Mouse (Mus musculus) spleen, postnatal 4 days (tissue): ENCODE results near the gene Gad1.

Source experiments
- DNase-seq, 2 experiments: peaks; one replicate each; pipeline ENCODE4 v3.0.0; 2022; ENCODE audit warnings: low spot score in 2 of 2

Gad1 gene

GRCm38 (mm10) chr2:70552772-70553171 lies at the start of gene Gad1:
Gene Gad1 (plus strand): TSS chr2:70553072.
- no peak for DNase-seq

- DNase-seq, result no peak
Observed at GRCm38 (mm10) chr2:70503436-70503835, 49.4 kb upstream of the Gad1 start.

- DNase-seq, result no peak
Observed at GRCm38 (mm10) chr2:70505229-70505628, 47.6 kb upstream of the Gad1 start.

DNA sequence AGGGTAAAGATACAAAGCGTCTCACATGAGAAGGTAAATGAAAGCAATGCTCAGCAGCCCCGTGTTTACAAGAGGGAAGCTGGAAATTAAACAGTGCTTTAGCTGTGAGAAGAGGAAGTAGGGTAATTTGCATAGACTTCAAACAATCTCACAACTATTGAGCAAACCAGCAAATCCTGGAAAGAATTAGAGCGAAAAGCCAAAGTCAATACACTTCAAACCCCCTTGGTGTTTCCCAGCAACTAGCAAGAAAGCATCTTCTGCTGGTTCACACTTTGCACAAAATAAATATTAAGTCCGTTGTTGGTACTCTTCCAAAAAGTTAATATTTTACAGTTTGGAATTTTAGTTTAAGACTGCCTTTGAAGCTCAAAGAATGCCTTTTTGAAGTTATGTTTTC lies 47.0 kb upstream of the Gad1 start:
- no peak for DNase-seq

DNA sequence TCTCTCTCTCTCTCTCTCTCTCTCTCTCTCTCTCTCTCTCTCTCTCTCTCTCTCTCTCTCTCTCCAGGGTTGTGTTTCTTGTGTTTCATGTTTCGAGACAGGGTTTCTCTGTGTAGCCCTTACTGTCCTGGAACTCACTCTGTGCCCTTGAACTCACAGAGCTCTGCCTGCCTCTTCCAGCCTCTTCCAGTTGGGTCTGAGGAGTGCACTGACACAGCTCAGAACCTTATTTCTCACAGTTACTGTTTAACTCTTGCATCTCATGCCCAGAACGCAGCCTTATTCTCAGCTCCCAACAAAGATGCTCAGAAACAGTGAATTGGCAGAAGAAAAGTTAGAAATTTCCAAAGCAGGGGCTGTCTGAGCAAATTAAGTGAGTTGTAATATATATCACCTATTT lies 46.5 kb upstream of the Gad1 start:
- no peak for DNase-seq

DNA sequence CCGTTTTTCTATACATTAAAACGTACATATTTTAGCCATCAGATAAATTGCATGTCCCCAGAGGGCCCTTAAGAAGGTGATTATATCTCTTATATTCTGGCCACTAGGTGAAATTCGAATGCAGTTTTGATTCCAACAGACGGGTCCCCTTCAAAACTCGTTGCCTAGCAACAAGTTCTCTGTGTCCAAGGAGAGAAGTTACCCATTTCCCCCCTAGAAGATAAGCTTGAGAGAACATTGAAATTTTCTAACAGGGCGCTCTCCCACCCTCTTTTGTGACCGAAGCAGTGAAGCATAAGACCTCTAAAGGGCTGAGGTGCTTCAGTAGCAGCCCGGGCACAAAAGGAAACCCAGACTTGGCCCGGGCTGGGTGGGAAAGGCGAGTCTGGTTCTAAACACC lies 44.4 kb upstream of the Gad1 start, which contains the start of gene Erich2:
TSS of gene Erich2 (plus strand) at position 324 of the 400 bp plus-strand sequence.
- no peak for DNase-seq

GRCm38 (mm10) chr2:70509021-70509632 lies 43.7 kb upstream of the Gad1 start:
- DNase-seq, result peak; percentile 20 to 65

DNA sequence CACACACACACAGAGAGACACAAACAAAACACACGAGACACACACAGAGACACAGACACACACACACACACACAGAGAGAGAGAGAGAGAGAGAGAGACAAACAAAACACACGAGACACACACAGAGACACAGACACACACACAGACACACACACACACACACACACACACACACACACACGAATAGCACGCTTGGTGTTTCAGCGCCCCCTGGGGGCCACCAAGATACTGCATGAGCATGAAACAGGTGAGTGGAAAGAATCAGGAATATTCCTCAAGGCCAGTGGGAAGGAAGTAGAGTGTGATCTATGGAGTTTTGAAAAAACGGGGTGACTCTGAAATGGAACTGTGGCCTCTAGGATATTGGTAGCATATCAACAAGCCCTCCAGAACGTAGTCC lies 14.6 kb upstream of the Gad1 start:
- peak in 1 of 2 experiments; percentile 17 for DNase-seq

GRCm38 (mm10) chr2:70550671-70551070 lies 2.2 kb upstream of the Gad1 start:
- no peak for DNase-seq

DNA sequence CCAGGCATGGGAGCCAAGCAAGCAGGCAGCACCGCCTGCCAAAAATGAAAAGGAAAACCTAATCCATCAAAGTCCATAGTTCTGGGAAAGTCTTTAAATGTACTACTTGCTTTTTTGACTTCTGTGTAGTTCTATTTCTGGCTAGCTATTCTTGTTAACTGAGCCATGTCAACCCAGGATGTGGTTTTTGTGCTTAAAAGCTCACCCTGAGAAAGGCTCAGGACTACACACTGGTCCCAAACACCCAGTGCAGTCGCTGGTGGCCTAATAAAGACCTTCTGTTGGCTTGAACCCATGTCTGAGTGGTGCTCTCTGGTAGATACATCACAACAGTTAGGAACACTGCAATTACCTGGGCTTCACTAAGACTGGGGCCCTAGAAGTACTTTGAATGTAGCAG lies 1.4 kb upstream of the Gad1 start:
- DNase-seq, result no peak

GRCm38 (mm10) chr2:70552067-70552598 lies 739 bp upstream of the Gad1 start:
- no peak for DNase-seq

DNA sequence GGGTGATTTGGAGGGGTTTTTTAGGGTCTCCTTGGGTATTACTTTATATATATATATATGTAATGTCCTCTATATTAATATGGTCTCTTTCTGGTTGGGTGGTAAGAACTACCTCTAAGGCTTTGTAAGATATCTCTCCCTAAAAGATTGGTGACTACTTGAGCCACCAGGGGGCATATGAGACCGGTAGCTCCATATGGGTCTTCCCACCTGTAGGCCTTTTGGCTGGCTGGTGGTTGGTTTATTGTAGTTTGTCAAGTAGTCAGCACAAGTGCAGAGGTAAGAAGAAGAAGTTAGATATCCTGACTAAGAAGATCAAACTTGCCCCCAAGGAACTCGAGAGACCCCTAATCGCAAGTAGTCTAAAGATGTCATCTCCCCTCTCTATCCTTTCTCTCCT lies 954 bp downstream of the Gad1 start:
- DNase-seq, result no peak

DNA sequence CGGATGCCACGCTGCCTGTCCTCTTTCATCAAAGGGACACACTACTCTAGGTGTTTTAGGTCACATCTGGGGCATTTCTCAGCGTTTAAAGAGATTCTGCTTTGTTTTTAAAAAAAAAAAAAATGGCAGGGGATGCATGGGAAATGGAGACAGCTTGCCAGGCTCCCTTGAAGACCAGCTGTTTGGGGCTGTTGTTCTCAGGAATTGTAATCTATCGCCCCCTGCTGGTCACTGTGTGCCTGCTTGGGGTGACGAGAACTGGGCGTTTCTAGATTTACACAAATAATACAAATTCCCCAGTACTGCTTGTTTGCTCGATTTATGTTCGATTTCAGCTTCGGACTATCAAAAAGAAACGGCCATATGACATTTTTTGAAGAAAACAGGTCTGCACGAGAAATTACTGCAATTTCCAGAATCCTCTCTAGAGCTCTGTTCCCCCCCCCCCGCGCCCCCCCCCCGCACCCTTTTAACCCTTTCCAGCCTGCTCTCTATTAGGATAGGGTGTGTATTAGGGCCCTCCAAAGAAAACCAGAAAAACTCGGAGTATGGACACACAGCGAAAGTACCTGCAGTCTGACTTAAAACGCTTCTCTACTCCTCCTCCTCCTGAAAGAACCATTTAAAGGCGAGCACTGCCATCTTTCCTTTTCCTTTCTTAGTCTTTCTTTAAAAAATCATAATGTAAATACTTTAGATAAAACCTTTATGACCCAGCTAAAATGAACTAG lies 5.4 kb downstream of the Gad1 start:
- DNase-seq, result peak; percentile 70 to 86

DNA sequence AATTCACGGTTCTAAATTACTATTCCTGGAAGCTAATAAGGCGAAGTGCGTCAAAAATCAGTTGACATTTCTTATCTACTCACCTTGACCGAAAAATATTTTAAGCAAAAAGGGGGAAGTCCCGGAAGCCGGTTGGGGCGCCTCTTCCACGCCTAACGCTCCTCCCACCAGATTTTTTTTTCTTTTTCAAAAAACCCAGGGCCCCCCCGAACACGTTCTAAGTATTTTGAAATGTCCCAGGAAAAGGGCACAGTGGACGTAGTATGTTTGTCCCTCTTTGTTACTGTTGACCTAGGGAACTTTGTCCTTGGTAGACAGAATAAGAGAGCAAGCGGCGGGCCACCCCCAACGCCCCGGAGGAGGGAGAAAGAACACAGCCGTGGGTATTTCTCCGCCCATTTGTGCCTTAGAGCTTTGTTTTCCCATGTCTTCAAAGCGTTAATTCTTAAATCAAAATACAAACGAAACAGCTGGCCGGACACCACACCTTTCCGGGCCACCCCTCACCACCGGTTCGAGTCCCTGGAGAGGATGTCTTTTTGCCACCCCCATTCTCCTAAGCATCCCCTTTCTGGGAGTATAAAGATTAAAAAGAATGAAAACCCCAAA lies 6.1 kb downstream of the Gad1 start:
- DNase-seq, result no peak

- DNase-seq, result peak; percentile 78 to 92
Observed at GRCm38 (mm10) chr2:70559520-70559919, 6.6 kb downstream of the Gad1 start.

GRCm38 (mm10) chr2:70561077-70561795 lies 8.4 kb downstream of the Gad1 start:
- DNase-seq, result peak; percentile 38 to 75

GRCm38 (mm10) chr2:70562011-70562491 lies 9.2 kb downstream of the Gad1 start:
- DNase-seq, result no peak

DNA sequence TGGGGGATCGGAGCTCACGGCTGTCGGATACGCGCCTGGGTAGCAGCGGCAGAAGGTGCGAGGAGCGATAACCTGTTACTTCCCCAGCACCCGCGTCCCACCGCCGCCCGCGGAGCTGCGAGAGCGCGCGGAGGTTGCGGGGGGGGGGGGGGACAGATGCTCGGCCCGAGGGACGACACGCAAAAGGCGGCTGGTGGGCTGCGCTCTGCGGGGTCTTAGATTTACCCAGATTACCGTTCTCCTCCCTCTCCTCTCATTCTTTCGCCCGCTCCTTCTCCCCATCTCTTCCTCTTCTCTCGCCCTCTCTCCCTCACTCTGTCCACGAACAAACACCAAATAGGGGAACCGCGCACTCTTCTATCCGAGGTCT lies 9.7 kb downstream of the Gad1 start:
- DNase-seq, result no peak

DNA sequence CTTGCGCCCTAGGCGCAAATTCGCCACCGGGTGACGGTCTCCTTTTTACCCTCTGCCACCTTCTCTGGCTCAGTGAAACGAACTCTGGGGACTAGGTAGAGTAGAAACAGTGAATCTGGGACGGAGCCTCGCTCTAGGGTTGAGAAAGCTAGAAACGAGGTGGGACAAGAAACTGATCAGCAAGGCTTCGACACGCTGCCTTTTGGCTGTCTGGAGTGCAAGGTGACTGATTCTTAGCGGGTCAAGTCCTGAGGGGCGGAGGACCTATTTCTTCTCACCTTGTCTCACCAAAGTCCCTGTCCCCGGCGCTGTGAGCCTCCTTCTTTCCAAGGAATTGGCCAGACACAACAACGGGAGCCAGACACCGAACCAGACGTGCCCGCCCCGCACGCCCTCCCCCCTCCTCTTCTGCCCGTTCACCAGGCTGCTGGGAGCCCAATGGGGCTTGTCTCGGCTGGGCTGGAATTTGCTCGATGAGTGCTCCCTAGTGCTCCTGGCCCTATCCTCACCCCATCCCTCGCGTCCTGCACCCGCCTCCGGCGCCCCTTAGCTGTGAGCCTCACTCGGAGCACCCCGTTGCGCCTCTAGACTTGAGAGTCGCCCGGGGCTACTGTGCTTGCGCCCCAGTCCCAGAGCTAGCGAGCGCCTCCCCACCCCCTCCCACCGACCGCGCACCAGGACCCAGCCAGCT lies 10.3 kb downstream of the Gad1 start:
- DNase-seq, result no peak

GRCm38 (mm10) chr2:70563721-70564645 lies 11.1 kb downstream of the Gad1 start:
- DNase-seq, result no peak
